Mouse (Mus musculus) neural tube, embryonic 13.5 days (tissue): ENCODE data around the gene Zfp212. TPM values are rescaled to one million over a fixed set of nuclear protein-coding genes. Genes with fewer than 3 reads are reported as not detected.
A peak's percentile ranks its signal among the peaks of the same experiment; 100 is the strongest.

Experiments
- ATAC-seq: fragments of 200-750 bp; cut with Nextera tagmentation; 2 replicates; pipeline ENCODE4 v1.8.0; 2017; ENCODE audit warnings: low read depth, mild to moderate bottlenecking, moderate TSS enrichment, moderate library complexity
- H3K27ac ChIP-seq: fragments of 300-500 bp; sonication (generic); replicated peaks from 2 replicates; pipeline ENCODE4 v1.5.1; 2015; ENCODE audit warnings: moderate library complexity, mild to moderate bottlenecking, inconsistent platforms
- H3K27me3 ChIP-seq: fragments of 300-500 bp; sonication (generic); 2 replicates; pipeline ENCODE4 v1.6.1; 2015; ENCODE audit warnings: mild to moderate bottlenecking, inconsistent platforms
- H3K36me3 ChIP-seq: fragments of 300-500 bp; sonication (generic); 2 replicates; pipeline ENCODE4 v1.6.1; 2015; ENCODE audit warnings: mild to moderate bottlenecking, inconsistent platforms
- H3K4me1 ChIP-seq: fragments of 300-500 bp; sonication (generic); replicated peaks from 2 replicates; pipeline ENCODE4 v1.6.1; 2015; ENCODE audit warnings: inconsistent platforms
- H3K4me2 ChIP-seq: fragments of 300-500 bp; sonication (generic); 2 replicates; pipeline ENCODE4 v1.6.1; 2015; ENCODE audit warnings: inconsistent platforms, mild to moderate bottlenecking, moderate library complexity
- H3K4me3 ChIP-seq: fragments of 300-500 bp; sonication (generic); 2 replicates; pipeline ENCODE4 v1.5.1; 2015; ENCODE audit warnings: mild to moderate bottlenecking, inconsistent platforms
- H3K9ac ChIP-seq: fragments of 300-500 bp; sonication (generic); 2 replicates; pipeline ENCODE4 v1.6.1; 2015; ENCODE audit warnings: moderate library complexity, mild to moderate bottlenecking, inconsistent platforms
- H3K9me3 ChIP-seq: fragments of 300-500 bp; sonication (generic); 2 replicates; pipeline ENCODE4 v1.6.1; 2016; ENCODE audit warnings: inconsistent platforms
- WGBS: fragments of 180-500 bp; shearing (Covaris S2); methylation state at CpG from one replicate; pipeline ENCODE4 v1.1.7; 2015; 5-methylcytosine and 5-hydroxymethylcytosine counted together
- polyA plus RNA-seq: library from polyadenylated mRNA; unstranded; fragments of >200 nt; fragmentation: Nextera tagmentation; extraction: Ambion mirVana; gene quantifications from 2 replicates; pipeline ENCODE4 v1.2.1, GENCODE M21; 2015

Gene Zfp212
- polyA plus RNA-seq, 1 experiment from 2014 or later = 15.8 TPM

GRCm38 (mm10) chr6:47904361-47904760 is 15.9 kb upstream of the Zfp212 start:
- no peak overlapping the region for H3K27ac ChIP-seq
- no peak overlapping the region for H3K4me3 ChIP-seq
- H3K9ac ChIP-seq = no peak overlapping the region
- H3K9me3 ChIP-seq = no peaks in the 10 kb centered on the region
- no peaks in the 10 kb centered on the region for H3K4me1 ChIP-seq
- no peak; the same call in 1 of the 2 replicates for ATAC-seq
- H3K4me2 ChIP-seq = no peak overlapping the region
- peaks cover 21% of the 10 kb centered on the region for H3K27me3 ChIP-seq
- H3K36me3 ChIP-seq = peaks cover 89% of the 10 kb centered on the region
- 42% methylated on average over 19 of the region's 19 CpGs for WGBS

GRCm38 (mm10) chr6:47904917-47905695 is 15.2 kb upstream of the Zfp212 start:
- H3K27me3 ChIP-seq = peaks cover 21% of the 10 kb centered on the region
- no peaks in the 10 kb centered on the region for H3K4me1 ChIP-seq
- H3K36me3 ChIP-seq = peaks cover 81% of the 10 kb centered on the region
- no peak overlapping the region for H3K4me2 ChIP-seq
- 50% methylated on average over 44 of the region's 44 CpGs for WGBS
- no peak overlapping the region for H3K27ac ChIP-seq
- ATAC-seq = peak; percentile 24; the same call in 1 of the 2 replicates
- H3K4me3 ChIP-seq = no peak overlapping the region
- H3K9me3 ChIP-seq = no peaks in the 10 kb centered on the region
- H3K9ac ChIP-seq = no peak overlapping the region

GRCm38 (mm10) chr6:47906326-47906725 is 13.9 kb upstream of the Zfp212 start:
- peaks cover 69% of the 10 kb centered on the region for H3K36me3 ChIP-seq

DNA sequence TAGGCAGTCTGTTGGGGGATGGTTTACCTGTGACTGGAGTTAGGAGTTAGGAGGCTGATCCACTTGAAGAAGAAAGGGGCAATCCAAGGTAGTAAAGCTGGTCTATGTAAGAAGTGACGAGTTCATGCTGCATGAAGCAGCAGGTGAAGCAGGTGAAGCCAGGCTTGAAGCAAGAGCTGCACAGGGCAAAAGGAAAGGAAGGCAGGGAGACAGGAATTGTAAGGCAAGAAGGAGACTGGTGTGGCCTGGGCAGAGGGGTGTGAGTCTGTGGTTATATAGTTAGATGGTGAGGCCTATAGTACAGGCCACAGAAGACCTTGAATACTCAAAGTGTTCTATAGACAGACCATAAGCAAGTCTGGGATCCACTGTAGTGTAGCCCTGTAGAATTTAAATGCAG is 11.3 kb upstream of the Zfp212 start:
- Histone ChIP-seq H3K27me3 (0 out of 2 replicates have a peak, but pooled peaks cover 4% of the 10 kb centered on the region), H3K4me2 (no peak overlapping the region), H3K4me1 (no peaks in the 10 kb centered on the region), H3K36me3 (peaks cover 43% of the 10 kb centered on the region), H3K9ac (no peak overlapping the region), H3K4me3 (no peak overlapping the region), H3K9me3 (no peaks in the 10 kb centered on the region), H3K27ac (no peak overlapping the region)
- no peak for ATAC-seq
- 96% methylated on average over 1 of the region's 1 CpGs for WGBS

More at GRCm38 (mm10) chr6:47906326-47906725, 13.9 kb upstream of the Zfp212 start:
- Histone ChIP-seq H3K9ac (no peak overlapping the region), H3K27me3 (peaks cover 21% of the 10 kb centered on the region), H3K4me2 (no peak overlapping the region), H3K4me3 (no peak overlapping the region), H3K27ac (no peak overlapping the region), H3K4me1 (no peaks in the 10 kb centered on the region), H3K9me3 (no peaks in the 10 kb centered on the region)
- no peak for ATAC-seq
- 99% methylated on average over 5 of the region's 5 CpGs for WGBS

GRCm38 (mm10) chr6:47911650-47912049 is 8.6 kb upstream of the Zfp212 start:
- Histone ChIP-seq H3K9me3 (no peaks in the 10 kb centered on the region), H3K9ac (no peak overlapping the region), H3K4me2 (no peak overlapping the region), H3K27ac (no peak overlapping the region), H3K4me1 (no peaks in the 10 kb centered on the region), H3K27me3 (no peaks in the 10 kb centered on the region), H3K36me3 (peaks cover 16% of the 10 kb centered on the region), H3K4me3 (no peak overlapping the region)
- ATAC-seq = no peak
- WGBS = 68% methylated on average over 1 of the region's 1 CpGs

GRCm38 (mm10) chr6:47912991-47913390 is 7.3 kb upstream of the Zfp212 start:
- no peaks in the 10 kb centered on the region for H3K27me3 ChIP-seq
- no peak overlapping the region for H3K4me2 ChIP-seq
- H3K9ac ChIP-seq = no peak overlapping the region
- WGBS = 71% methylated on average over 3 of the region's 3 CpGs
- ATAC-seq = no peak
- no peaks in the 10 kb centered on the region for H3K9me3 ChIP-seq
- H3K36me3 ChIP-seq = peaks cover 3% of the 10 kb centered on the region
- no peaks in the 10 kb centered on the region for H3K4me1 ChIP-seq
- no peak overlapping the region for H3K4me3 ChIP-seq
- H3K27ac ChIP-seq = no peak overlapping the region

- no peak overlapping the region for H3K9ac ChIP-seq
- no peaks in the 10 kb centered on the region for H3K36me3 ChIP-seq
- no peak for ATAC-seq
- no peak overlapping the region for H3K4me3 ChIP-seq
- H3K4me1 ChIP-seq = peaks cover 11% of the 10 kb centered on the region
- WGBS = 79% methylated on average over 5 of the region's 5 CpGs
- no peaks in the 10 kb centered on the region for H3K27me3 ChIP-seq
- H3K9me3 ChIP-seq = no peaks in the 10 kb centered on the region
- no peak overlapping the region for H3K4me2 ChIP-seq
- no peak overlapping the region for H3K27ac ChIP-seq
Measured at GRCm38 (mm10) chr6:47917051-47917450, 3.2 kb upstream of the Zfp212 start.

- H3K27me3 ChIP-seq = no peaks in the 10 kb centered on the region
- H3K27ac ChIP-seq = no peak overlapping the region
- H3K9ac ChIP-seq = no peak overlapping the region
- no peak overlapping the region for H3K4me2 ChIP-seq
- H3K9me3 ChIP-seq = no peaks in the 10 kb centered on the region
- 81% methylated on average over 3 of the region's 3 CpGs for WGBS
- no peak overlapping the region for H3K4me3 ChIP-seq
- peaks cover 16% of the 10 kb centered on the region for H3K4me1 ChIP-seq
- H3K36me3 ChIP-seq = no peaks in the 10 kb centered on the region
- no peak for ATAC-seq
Measured at GRCm38 (mm10) chr6:47918768-47919274, 1.5 kb upstream of the Zfp212 start.

GRCm38 (mm10) chr6:47919646-47920446 is 430 bp upstream of the Zfp212 start:
- Histone ChIP-seq H3K9ac (peak overlapping the region; percentile 87), H3K4me2 (peak overlapping the region; percentile 82), H3K9me3 (no peaks in the 10 kb centered on the region), H3K4me1 (peaks cover 16% of the 10 kb centered on the region), H3K27ac (peak overlapping the region; percentile 95), H3K36me3 (no peaks in the 10 kb centered on the region), H3K27me3 (no peaks in the 10 kb centered on the region), H3K4me3 (peak overlapping the region; percentile 83)
- WGBS = 27% methylated on average over 11 of the region's 11 CpGs
- ATAC-seq = peak; percentile 45; the same call in 1 of the 2 replicates

DNA sequence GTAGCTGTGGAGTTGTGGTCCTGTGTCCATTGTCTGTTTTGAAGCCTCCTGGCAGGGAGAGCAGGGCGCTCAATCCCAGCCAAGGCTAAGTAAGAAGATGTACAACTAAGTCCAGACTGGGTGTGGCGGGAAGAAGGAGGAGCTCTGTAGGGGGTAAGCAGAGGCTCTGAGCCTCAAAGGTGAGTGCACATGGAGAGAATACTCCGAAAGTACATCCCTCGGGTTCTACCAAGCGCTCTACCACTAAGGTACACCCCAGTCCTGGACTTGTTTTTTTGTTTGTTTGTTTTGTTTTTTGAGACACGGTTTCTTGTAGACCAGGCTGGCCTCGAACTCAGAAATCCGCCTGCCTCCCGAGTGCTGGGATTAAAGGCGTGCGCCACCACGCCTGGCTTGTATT is 22.2 kb downstream of the Zfp212 start:
- Histone ChIP-seq H3K9ac (peak overlapping the region; percentile 72), H3K4me3 (peak overlapping the region; percentile 46), H3K27ac (no peak overlapping the region), H3K4me2 (peak overlapping the region; percentile 78), H3K27me3 (no peaks in the 10 kb centered on the region), H3K36me3 (0 out of 2 replicates have a peak, but pooled peaks cover 12% of the 10 kb centered on the region), H3K4me1 (peaks cover 9% of the 10 kb centered on the region), H3K9me3 (no peaks in the 10 kb centered on the region)
- ATAC-seq = 0 out of 2 replicates have a peak, but pooled peaks have one; percentile 4
- 52% methylated on average over 12 of the region's 12 CpGs for WGBS

DNA sequence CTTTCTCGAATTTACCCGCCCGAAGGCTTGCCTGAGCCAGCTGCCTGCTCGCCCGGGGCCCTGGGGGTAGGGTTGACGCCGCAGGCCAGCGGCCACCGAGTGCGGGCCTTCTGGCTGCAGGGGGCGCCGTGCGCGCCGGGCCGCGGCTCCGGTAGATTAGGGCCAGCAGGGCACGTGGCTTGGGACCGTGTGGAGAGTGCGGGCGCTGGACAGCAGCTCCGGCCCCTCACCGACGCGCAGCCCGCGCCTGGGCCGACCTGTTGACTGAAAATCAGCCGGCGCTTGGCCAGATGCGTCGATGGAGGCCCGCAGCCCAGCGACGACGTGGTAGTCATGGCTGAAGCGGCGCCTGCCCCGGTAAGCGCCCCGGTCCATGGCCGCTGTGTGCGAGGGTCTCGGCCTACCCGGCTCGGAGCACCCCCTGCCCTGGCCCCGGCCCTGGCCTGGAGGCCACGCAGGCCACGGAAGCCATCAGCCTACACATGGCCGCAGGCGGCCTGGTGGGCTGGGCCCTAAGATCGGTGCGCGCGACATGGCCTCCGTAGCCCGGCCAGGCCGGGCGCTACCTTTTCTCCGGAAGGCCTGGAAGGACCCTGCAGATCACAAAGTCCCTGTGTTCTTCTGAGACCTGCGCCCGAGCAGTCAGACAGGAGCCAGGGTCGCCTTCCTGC is 22.9 kb downstream of the Zfp212 start:
- Histone ChIP-seq H3K4me1 (peaks cover 9% of the 10 kb centered on the region), H3K9me3 (no peaks in the 10 kb centered on the region), H3K27ac (peak overlapping the region; percentile 59; the same call in 1 of the 2 replicates), H3K27me3 (no peaks in the 10 kb centered on the region), H3K36me3 (0 out of 2 replicates have a peak, but pooled peaks cover 12% of the 10 kb centered on the region), H3K4me3 (peak overlapping the region; percentile 46), H3K4me2 (peak overlapping the region; percentile 78), H3K9ac (peak overlapping the region; percentile 72)
- WGBS = 11% methylated on average over 64 of the region's 64 CpGs
- ATAC-seq = peak; percentile 89
